Mouse (Mus musculus) forebrain, embryonic 14.5 days (tissue): ENCODE data around the gene Il22ra2. TPM values are rescaled to one million over a fixed set of nuclear protein-coding genes. Genes with fewer than 3 reads are reported as not detected.

Experiments
- ATAC-seq: fragments of 200-750 bp; cut with Nextera tagmentation; 2 replicates; pipeline ENCODE4 v1.8.0; 2017; ENCODE audit warnings: mild to moderate bottlenecking, moderate library complexity
- DNase-seq: peaks from one replicate; pipeline ENCODE4 v3.0.0-alpha.2; 2015; ENCODE audit warnings: low spot score
- H3K27ac ChIP-seq: fragments of 300-500 bp; sonication (generic); 2 replicates; pipeline ENCODE4 v1.5.1; 2014; ENCODE audit warnings: low read depth, mild to moderate bottlenecking, control low read depth, low read length, moderate library complexity
- H3K27me3 ChIP-seq: fragments of 300-500 bp; sonication (generic); replicated peaks from 2 replicates; pipeline ENCODE4 v1.6.1; 2014; ENCODE audit warnings: low read length, control low read depth, mixed read lengths; ENCODE audit not compliant: control insufficient read depth, insufficient read depth
- H3K36me3 ChIP-seq: fragments of 300-500 bp; sonication (generic); 2 replicates; pipeline ENCODE4 v1.6.1; 2014; ENCODE audit warnings: low read length, control low read depth; ENCODE audit not compliant: control insufficient read depth, insufficient read depth
- H3K4me1 ChIP-seq: fragments of 300-500 bp; sonication (generic); 2 replicates; pipeline ENCODE4 v1.6.1; 2014; ENCODE audit warnings: antibody characterized with exemption, low read length, control low read depth; ENCODE audit not compliant: control insufficient read depth, insufficient read depth
- H3K4me2 ChIP-seq: fragments of 300-500 bp; sonication (generic); 2 replicates; pipeline ENCODE4 v1.6.1; 2014; ENCODE audit warnings: mild to moderate bottlenecking, control low read depth, low read length
- H3K4me3 ChIP-seq: fragments of 300-500 bp; sonication (generic); 2 replicates; pipeline ENCODE4 v1.5.1; 2014; ENCODE audit warnings: low read depth, low read length, control low read depth
- H3K9ac ChIP-seq: fragments of 300-500 bp; sonication (generic); 2 replicates; pipeline ENCODE4 v1.6.1; 2014; ENCODE audit warnings: mild to moderate bottlenecking, low read length, control low read depth, moderate library complexity
- H3K9me3 ChIP-seq: fragments of 300-500 bp; sonication (generic); replicated peaks from 2 replicates; pipeline ENCODE4 v1.6.1; 2016; ENCODE audit warnings: low read length, control low read depth, mixed read lengths; ENCODE audit not compliant: control insufficient read depth
- WGBS: fragments of 180-500 bp; shearing (Covaris S2); extraction: QIAGEN DNeasy Blood & Tissue Kit; methylation state at CpG from one replicate; pipeline ENCODE4 v1.1.7; 2014; 5-methylcytosine and 5-hydroxymethylcytosine counted together
- polyA plus RNA-seq: library from polyadenylated mRNA; unstranded; fragments of >200 nt; fragmentation: Nextera tagmentation; extraction: Ambion mirVana; gene quantifications from 2 replicates; pipeline ENCODE4 v1.2.1, GENCODE M21; 2014

Il22ra2 gene
- polyA plus RNA-seq, 1 experiment from 2014 or later = not detected

DNA sequence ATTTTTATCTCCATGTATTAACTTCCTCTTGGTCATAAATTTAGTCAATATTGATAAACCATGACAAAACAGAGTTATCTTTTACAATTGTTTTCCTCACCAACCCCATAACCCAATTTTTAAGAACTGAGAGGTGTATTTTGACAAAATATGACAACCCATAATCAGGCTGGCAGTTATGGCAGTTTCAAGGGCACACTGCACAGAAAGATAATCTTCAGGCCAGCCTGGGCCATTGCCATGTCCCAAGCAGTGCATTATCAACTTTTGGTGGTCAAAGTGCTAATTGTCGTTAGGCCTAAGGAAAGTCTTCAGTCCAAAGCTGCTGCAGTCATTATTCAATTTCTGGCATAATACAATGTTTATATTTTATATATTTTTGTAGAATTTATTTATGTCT, 37.0 kb upstream of the Il22ra2 start:
- H3K9ac ChIP-seq = no peak overlapping the region
- no peak overlapping the region for H3K27ac ChIP-seq
- no peaks in the 10 kb centered on the region for H3K9me3 ChIP-seq
- ATAC-seq (no peak), DNase-seq (no peak)
- 97% methylated on average over 1 of the region's 1 CpGs for WGBS
- H3K4me2 ChIP-seq = no peak overlapping the region
- H3K4me1 ChIP-seq = no peaks in the 10 kb centered on the region
- no peaks in the 10 kb centered on the region for H3K36me3 ChIP-seq
- H3K27me3 ChIP-seq = no peaks in the 10 kb centered on the region
- no peak overlapping the region for H3K4me3 ChIP-seq

DNA sequence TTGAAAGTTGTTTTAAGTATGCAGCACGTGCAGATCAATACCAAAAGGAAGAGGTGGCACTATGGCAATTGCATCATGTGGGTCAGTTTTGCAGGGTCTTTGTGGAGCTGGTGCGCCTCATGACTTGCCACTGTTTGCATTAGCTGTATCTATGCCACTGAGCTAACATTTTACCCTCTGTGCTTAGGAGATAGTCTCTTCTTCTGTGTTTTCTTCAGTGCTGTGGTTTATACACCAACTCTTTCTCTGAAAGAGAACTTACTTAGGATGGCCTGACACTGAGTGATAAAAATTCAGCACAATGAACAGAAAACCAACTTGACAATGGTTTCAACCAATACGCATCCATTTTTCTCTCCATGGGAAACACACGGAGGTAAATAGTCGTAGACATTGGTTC, 35.9 kb upstream of the Il22ra2 start:
- no peaks in the 10 kb centered on the region for H3K27me3 ChIP-seq
- 95% methylated on average over 5 of the region's 5 CpGs for WGBS
- ATAC-seq (no peak), DNase-seq (no peak)
- H3K27ac ChIP-seq = no peak overlapping the region
- H3K4me2 ChIP-seq = no peak overlapping the region
- no peaks in the 10 kb centered on the region for H3K36me3 ChIP-seq
- H3K9ac ChIP-seq = no peak overlapping the region
- no peak overlapping the region for H3K4me3 ChIP-seq
- no peaks in the 10 kb centered on the region for H3K4me1 ChIP-seq
- no peaks in the 10 kb centered on the region for H3K9me3 ChIP-seq

DNA sequence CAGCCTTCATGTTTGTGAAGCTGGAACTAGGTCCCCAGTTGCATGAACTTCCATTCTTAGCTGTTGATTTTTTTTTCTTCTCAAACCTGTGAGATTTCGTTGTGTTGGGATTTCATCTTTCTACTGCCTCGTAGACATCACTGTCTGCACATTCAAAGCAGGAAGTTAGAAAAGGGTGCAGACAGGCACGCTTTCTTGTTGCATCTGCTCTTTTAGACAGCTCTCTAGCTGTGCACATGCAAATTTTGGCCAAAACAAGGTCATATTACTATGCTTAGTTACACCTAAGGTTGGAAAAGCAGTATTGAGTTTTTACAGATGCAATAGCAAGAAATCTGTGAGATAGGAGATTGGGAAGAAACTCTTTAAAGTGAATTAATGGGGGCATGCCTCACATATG, 34.5 kb upstream of the Il22ra2 start:
- no peak overlapping the region for H3K4me2 ChIP-seq
- ATAC-seq = no peak
- no peaks in the 10 kb centered on the region for H3K36me3 ChIP-seq
- H3K4me1 ChIP-seq = no peaks in the 10 kb centered on the region; the same call in none of the 2 replicates
- H3K9me3 ChIP-seq = no peaks in the 10 kb centered on the region
- no peak for DNase-seq
- no peak overlapping the region for H3K27ac ChIP-seq
- no peak overlapping the region for H3K4me3 ChIP-seq
- no peak overlapping the region for H3K9ac ChIP-seq
- H3K27me3 ChIP-seq = no peaks in the 10 kb centered on the region
- WGBS = 83% methylated on average over 3 of the region's 3 CpGs

DNA sequence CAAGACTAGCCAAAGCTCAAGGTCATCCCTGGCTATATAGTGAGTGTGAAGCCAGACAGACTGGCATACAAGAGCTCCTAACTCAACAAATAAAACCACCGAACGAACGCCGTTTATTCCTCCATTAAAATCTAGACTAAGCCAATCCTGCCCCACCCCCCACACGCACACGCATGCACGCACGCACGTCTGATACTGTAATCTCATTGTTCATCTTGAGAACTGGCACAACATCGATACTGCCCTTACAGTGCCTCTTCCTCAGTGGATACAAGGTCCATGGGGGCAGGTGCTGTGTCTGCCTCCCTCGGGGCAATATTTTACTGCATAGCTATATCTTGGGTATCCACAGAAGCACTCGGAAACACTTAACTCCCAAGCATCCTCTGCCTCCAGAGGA, 32.2 kb upstream of the Il22ra2 start:
- peaks cover 6% of the 10 kb centered on the region for H3K4me1 ChIP-seq
- DNase-seq = no peak

DNA sequence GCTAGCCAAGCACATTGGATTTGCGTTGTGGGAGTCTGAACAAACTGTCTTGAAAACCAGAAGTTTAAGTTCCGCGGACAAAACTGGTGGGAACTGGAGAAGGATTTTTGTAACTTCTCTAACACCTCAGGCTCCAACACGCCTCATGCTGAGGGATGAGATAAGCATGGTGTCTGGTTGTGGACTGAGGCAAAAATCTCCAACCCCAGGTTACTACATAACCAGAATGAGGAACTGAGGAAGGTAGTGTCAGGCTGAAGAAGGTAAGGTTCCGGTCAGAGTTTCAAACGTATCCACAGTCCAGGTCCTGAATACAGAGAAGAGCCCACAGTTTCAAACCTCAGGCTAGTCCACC, 30.5 kb upstream of the Il22ra2 start:
- no peaks in the 10 kb centered on the region for H3K36me3 ChIP-seq
- H3K4me2 ChIP-seq = peak overlapping the region; percentile 83
- no peaks in the 10 kb centered on the region for H3K27me3 ChIP-seq
- ATAC-seq (no peak), DNase-seq (no peak)
- no peaks in the 10 kb centered on the region for H3K9me3 ChIP-seq
- H3K4me3 ChIP-seq = peak overlapping the region; percentile 50
- H3K4me1 ChIP-seq = peaks cover 6% of the 10 kb centered on the region
- 35% methylated on average over 6 of the region's 6 CpGs for WGBS
- H3K9ac ChIP-seq = no peak overlapping the region
- H3K27ac ChIP-seq = no peak overlapping the region

More for the DNA sequence above, 32.2 kb upstream of the Il22ra2 start:
- Histone ChIP-seq H3K9ac (no peak overlapping the region), H3K27me3 (no peaks in the 10 kb centered on the region), H3K27ac (no peak overlapping the region), H3K4me2 (no peak overlapping the region), H3K9me3 (no peaks in the 10 kb centered on the region), H3K4me3 (no peak overlapping the region), H3K36me3 (no peaks in the 10 kb centered on the region)
- 93% methylated on average over 12 of the region's 12 CpGs for WGBS
- ATAC-seq = no peak

DNA sequence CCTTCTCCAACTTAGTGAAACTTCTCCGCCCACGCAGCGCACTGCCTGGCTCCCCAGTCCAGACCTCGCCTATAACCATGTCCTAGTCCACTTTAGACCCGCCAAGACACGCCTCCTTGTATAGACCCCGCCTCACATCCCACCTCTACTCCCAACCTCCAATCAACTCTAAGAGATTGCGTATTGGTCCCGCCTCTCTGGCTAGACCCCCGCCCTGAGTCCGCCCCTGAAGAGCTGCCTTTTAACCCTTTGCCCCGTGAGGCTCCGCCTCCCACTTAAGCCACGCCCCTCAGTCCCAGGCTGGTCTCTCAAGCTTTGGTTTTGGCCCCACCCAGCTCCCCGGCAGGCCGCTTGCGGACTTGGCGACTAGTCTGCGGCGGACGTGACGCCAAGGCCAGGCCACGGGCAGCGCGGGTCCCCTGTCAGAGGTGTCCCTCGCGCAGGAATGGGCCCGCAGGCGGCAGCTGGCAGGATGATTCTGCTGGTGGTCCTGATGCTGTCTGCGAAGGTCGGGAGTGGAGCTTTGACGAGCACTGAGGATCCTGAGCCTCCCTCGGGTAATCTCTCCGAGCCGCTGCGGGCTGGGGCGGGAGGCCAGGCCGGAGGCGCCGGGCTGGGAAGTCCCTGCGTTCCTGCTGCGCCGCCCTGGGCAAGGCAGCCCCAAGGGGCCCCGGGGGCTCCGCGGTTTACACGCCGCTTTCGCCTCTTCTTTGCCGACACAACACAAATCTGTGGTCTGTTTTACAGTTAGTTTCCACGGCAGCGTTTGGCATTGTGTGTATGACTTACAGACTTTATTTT, 30.0 kb upstream of the Il22ra2 start, which contains the start of gene Ifngr1:
Gene Ifngr1, plus strand, starts transcription at position 309 of the 801 bp plus-strand sequence.
- H3K9ac ChIP-seq = peak within 1 kb of the TSS; percentile 71
- H3K4me3 ChIP-seq = peak within 1 kb of the TSS; percentile 50
- under 1% methylated on average over 52 of the region's 52 CpGs for WGBS
- DNase-seq = peak; percentile 90
- H3K4me2 ChIP-seq = peak within 1 kb of the TSS; percentile 83
- peaks cover 6% of the 10 kb centered on the region for H3K4me1 ChIP-seq
- peak; percentile 98 for ATAC-seq
- no peak within 1 kb of the TSS for H3K27ac ChIP-seq
- no peaks in the 10 kb centered on the region for H3K9me3 ChIP-seq
- no peaks in the 10 kb centered on the region for H3K27me3 ChIP-seq
- no peaks in the 10 kb centered on the region for H3K36me3 ChIP-seq

DNA sequence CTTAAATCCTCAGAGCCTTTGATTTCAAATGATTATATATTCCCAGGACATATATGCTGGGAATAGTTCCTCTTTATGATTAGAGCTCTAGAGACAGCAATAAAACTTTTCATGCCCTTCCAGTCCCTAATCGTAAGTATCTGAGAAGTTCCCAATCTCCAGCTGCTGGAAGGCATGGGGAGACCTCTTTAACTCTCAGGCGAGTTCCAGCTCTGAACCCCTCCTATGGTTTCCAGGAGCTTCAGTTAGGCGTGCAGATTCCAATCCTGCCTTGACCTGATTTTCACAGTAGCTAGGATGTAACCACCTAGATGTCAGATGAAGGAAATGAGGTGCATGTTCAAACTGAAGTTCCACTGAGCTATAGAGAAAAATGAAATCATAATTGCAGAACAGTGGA, 29.2 kb upstream of the Il22ra2 start:
- ATAC-seq = no peak
- 13% methylated on average over 3 of the region's 3 CpGs for WGBS

DNA sequence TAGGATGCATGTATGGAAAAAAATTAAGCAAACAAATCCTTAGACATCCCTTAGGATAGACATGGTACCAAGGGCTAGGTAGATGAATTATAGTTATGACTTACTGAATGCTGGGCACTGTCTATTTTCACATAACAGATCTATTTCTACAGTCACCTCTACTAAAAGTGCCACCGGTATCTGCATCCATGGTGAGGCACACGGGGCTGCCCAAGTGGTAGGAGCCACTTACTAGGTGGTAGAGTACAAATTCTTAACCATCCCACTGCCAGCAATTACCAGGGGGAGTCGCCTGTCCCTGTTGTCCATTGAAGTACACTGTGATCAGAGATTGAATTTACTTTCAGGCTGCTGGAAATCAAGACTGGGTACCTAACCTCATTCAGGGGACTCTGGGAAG, 28.5 kb upstream of the Il22ra2 start:
- no peak for ATAC-seq
- Histone ChIP-seq H3K36me3 (no peaks in the 10 kb centered on the region), H3K4me2 (no peak overlapping the region), H3K9me3 (no peaks in the 10 kb centered on the region), H3K4me3 (no peak overlapping the region), H3K9ac (no peak overlapping the region), H3K4me1 (peaks cover 6% of the 10 kb centered on the region), H3K27ac (no peak overlapping the region), H3K27me3 (no peaks in the 10 kb centered on the region)
- 82% methylated on average over 3 of the region's 3 CpGs for WGBS
- no peak for DNase-seq

More for the DNA sequence above, 29.2 kb upstream of the Il22ra2 start:
- H3K36me3 ChIP-seq = no peaks in the 10 kb centered on the region
- no peak overlapping the region for H3K27ac ChIP-seq
- peaks cover 6% of the 10 kb centered on the region for H3K4me1 ChIP-seq
- no peaks in the 10 kb centered on the region for H3K27me3 ChIP-seq
- H3K9me3 ChIP-seq = no peaks in the 10 kb centered on the region
- DNase-seq = no peak
- peak overlapping the region; percentile 83 for H3K4me2 ChIP-seq
- peak overlapping the region; percentile 50 for H3K4me3 ChIP-seq
- peak overlapping the region; percentile 71 for H3K9ac ChIP-seq

DNA sequence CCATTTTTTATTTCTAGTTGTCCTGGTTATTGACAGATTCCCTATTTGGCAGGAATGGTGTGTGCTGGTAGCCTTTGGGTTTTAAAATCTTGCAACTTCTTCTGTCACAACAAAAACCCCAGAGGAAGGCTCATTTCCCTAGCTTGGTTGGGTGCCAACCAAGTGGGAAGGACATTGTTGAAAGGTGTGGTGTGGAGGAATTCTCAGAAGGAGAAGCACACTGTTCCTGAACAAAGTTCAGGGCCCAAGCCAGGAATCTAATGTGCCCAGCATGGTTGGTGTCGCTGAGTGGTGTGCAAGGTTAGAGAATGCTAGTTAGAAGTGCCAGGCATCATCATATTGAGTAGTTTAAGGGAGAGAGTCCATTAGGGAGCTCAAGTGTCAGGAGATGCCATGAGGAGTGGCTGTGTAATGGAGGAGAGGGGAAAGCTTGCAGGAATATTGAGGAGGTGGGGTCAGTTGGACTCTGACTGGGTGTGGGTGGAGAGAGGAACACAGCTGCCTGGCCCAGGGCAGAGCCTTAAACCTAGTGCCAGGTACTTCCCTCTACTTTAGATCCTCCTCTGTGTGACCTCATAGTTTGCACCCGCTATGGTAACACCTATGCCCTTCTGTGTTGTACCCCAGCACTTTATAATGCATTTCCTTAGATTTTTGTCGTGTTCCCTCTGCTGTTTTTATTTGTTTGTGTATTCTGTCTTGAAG, 27.4 kb upstream of the Il22ra2 start:
- no peak for ATAC-seq
- 90% methylated on average over 3 of the region's 3 CpGs for WGBS
- Histone ChIP-seq H3K9ac (no peak overlapping the region), H3K27me3 (no peaks in the 10 kb centered on the region), H3K4me1 (peaks cover 9% of the 10 kb centered on the region), H3K27ac (no peak overlapping the region), H3K9me3 (no peaks in the 10 kb centered on the region), H3K36me3 (no peaks in the 10 kb centered on the region), H3K4me3 (no peak overlapping the region), H3K4me2 (no peak overlapping the region)
- DNase-seq = no peak
